Comparison of ENCODE assay signal across 11 mouse cellular contexts in the genomic region with DNA sequence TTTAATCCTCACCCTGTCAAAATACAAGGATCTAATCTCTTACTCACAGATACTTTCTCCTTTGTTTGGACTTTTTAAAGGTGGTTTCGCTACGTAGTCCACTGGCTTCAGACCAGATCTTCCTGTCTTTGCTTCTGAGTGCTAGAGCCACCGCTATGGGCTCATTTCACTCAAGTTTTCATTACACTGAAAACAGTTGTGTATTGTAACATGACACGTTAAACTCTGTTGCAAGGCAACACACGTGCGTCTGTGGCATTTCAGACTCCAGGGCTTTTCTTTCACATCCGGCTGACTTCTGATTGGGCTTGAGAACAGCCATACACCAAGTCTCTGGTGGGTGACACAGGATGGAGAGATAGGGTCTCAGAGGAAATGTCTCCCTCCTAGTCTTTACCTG.
A peak's percentile ranks its signal among the peaks of the same experiment; 100 is the strongest.
DNase-seq lines count a peak whose midpoint lies in the region; ATAC-seq and TF ChIP-seq lines count a peak whose summit lies in the region.
"Had no signal": no experiment of that assay in that cellular context is flagged by ENCODE, and none has a peak within 500 bp of the region (broad histone marks: within the 10 kb centered on the region; RNA-seq: fewer than 3 reads in every experiment).

No protein-coding gene starts in this region.

- TF ChIP-seq CTCF in heart, postnatal 0 days (IDR thresholded peaks at IDR 0.05; ENCODE audit: low read depth) = no peak

- DNase-seq in heart, postnatal 0 days (ENCODE audit: low spot score) = peak; percentile 57
- DNase-seq in heart, adult 18-20 months = no peak
- peak; percentile 69 for DNase-seq in 3T3-L1 (ENCODE audit: low read depth, low spot score)
- DNase-seq in embryonic facial prominence, embryonic 14.5 days (ENCODE audit: low spot score) = peak; percentile 82
- DNase-seq in adrenal gland, postnatal 10 days = no peak
- DNase-seq in Muller cell, postnatal 12 days (ENCODE audit: inconsistent ontology term) = no peak
- no peak for DNase-seq in retina, postnatal 1 day
- DNase-seq: cerebellum, adult 2 months had no signal

- TF ChIP-seq EP300 in heart, postnatal 0 days (IDR thresholded peaks at IDR 0.05; ENCODE audit: low read depth) = no peak

- 21% methylated on average over 7 of the region's 7 CpGs for WGBS in heart, postnatal 0 days
- WGBS in embryonic facial prominence, embryonic 14.5 days = 28% methylated on average over 7 of the region's 7 CpGs
- WGBS in hindbrain, embryonic 16.5 days = 41% methylated on average over 7 of the region's 7 CpGs

- H3K27ac ChIP-seq in heart, postnatal 0 days (ENCODE audit: low read depth) = no peak overlapping the region
- peak overlapping the region; percentile 77 for H3K27ac ChIP-seq in embryonic facial prominence, embryonic 14.5 days (replicated peaks; ENCODE audit: low read depth, low read length)
- peak overlapping the region; percentile 46 for H3K27ac ChIP-seq in hindbrain, embryonic 16.5 days (ENCODE audit: low read depth, low read length)

- H3K9me3 ChIP-seq in heart, postnatal 0 days (replicated peaks; ENCODE audit: control insufficient read depth, low read length) = no peaks in the 10 kb centered on the region
- H3K9me3 ChIP-seq in embryonic facial prominence, embryonic 14.5 days (ENCODE audit: control insufficient read depth, low read length) = no peaks in the 10 kb centered on the region
- no peaks in the 10 kb centered on the region for H3K9me3 ChIP-seq in hindbrain, embryonic 16.5 days (ENCODE audit: control insufficient read depth, low read length)

- H3K27me3 ChIP-seq in heart, postnatal 0 days (ENCODE audit: control insufficient read depth, insufficient read depth, low read length) = no peaks in the 10 kb centered on the region
- H3K27me3 ChIP-seq in embryonic facial prominence, embryonic 14.5 days (replicated peaks; ENCODE audit: control insufficient read depth, insufficient read depth, low read length) = no peaks in the 10 kb centered on the region
- H3K27me3 ChIP-seq in hindbrain, embryonic 16.5 days (replicated peaks; ENCODE audit: control insufficient read depth, insufficient read depth, low read length) = no peaks in the 10 kb centered on the region

- ATAC-seq in heart, postnatal 0 days (ENCODE audit: insufficient read depth, low read depth) = peak; percentile 30; the same call in 1 of the 2 replicates
- peak; percentile 68 for ATAC-seq in embryonic facial prominence, embryonic 14.5 days (ENCODE audit: low read depth)
- no peak for ATAC-seq in hindbrain, embryonic 16.5 days
- ATAC-seq: intestine, embryonic 16.5 days had no signal

- H3K36me3 ChIP-seq in heart, postnatal 0 days (replicated peaks; ENCODE audit: control insufficient read depth, insufficient read depth, low read length) = peaks cover 2% of the 10 kb centered on the region; the same call in 1 of the 2 replicates
- peaks cover 2% of the 10 kb centered on the region; the same call in 1 of the 2 replicates for H3K36me3 ChIP-seq in embryonic facial prominence, embryonic 14.5 days (ENCODE audit: control insufficient read depth, insufficient read depth, low read length)
- H3K36me3 ChIP-seq in hindbrain, embryonic 16.5 days (ENCODE audit: control insufficient read depth, insufficient read depth, low read length) = peaks cover under 1% of the 10 kb centered on the region; the same call in 1 of the 2 replicates

- H3K9ac ChIP-seq in heart, postnatal 0 days (replicated peaks; ENCODE audit: low read depth, low read length) = no peak overlapping the region
- H3K9ac ChIP-seq in embryonic facial prominence, embryonic 14.5 days (ENCODE audit: low read depth, low read length) = no peak overlapping the region
- H3K9ac ChIP-seq in hindbrain, embryonic 16.5 days (ENCODE audit: low read depth, low read length) = no peak overlapping the region

- no peak overlapping the region for H3K4me3 ChIP-seq in heart, postnatal 0 days (ENCODE audit: low read depth, low read length)
- H3K4me3 ChIP-seq in embryonic facial prominence, embryonic 14.5 days (ENCODE audit: low read depth, low read length) = no peak overlapping the region
- H3K4me3 ChIP-seq in hindbrain, embryonic 16.5 days (ENCODE audit: low read length) = no peak overlapping the region
- H3K4me3 ChIP-seq: left cerebral cortex, adult 2 months had no signal

- H3K4me1 ChIP-seq in heart, postnatal 0 days (ENCODE audit: control insufficient read depth, insufficient read depth) = peaks cover 42% of the 10 kb centered on the region
- peaks cover 45% of the 10 kb centered on the region for H3K4me1 ChIP-seq in embryonic facial prominence, embryonic 14.5 days (ENCODE audit: control insufficient read depth, insufficient read depth, low read length)
- H3K4me1 ChIP-seq in hindbrain, embryonic 16.5 days (ENCODE audit: control insufficient read depth, insufficient read depth, low read depth, low read length) = peaks cover 27% of the 10 kb centered on the region

- no peak overlapping the region for H3K4me2 ChIP-seq in heart, postnatal 0 days (ENCODE audit: low read depth, low read length)
- no peak overlapping the region; the same call in 1 of the 2 replicates for H3K4me2 ChIP-seq in embryonic facial prominence, embryonic 14.5 days (ENCODE audit: low read depth, low read length)
- H3K4me2 ChIP-seq in hindbrain, embryonic 16.5 days (ENCODE audit: low read length) = no peak overlapping the region

Comparison
In these comparisons a context has a peak if more than half of its experiments do, and no peak if none do; other contexts are left out.
1. DNase-seq: peak in heart, postnatal 0 days (single experiment), 3T3-L1 (single experiment) and embryonic facial prominence, embryonic 14.5 days (single experiment); none in heart, adult 18-20 months (0 of 2), adrenal gland, postnatal 10 days (single experiment), Muller cell, postnatal 12 days (single experiment) and retina, postnatal 1 day (single experiment).